Mouse (Mus musculus) stomach, postnatal 0 days (tissue): ENCODE data around the gene Slc9a9. TPM values are rescaled to one million over a fixed set of nuclear protein-coding genes. Genes with fewer than 3 reads are reported as not detected.

ENCODE experiments used
- ATAC-seq: fragments of 200-750 bp; cut with Nextera tagmentation; 2 replicates; pipeline ENCODE4 v1.8.0; 2017; ENCODE audit not compliant: low FRiP score, low TSS enrichment
- DNase-seq: peaks from one replicate; pipeline ENCODE4 v3.0.0-alpha.2; 2016; ENCODE audit warnings: low spot score
- H3K27ac ChIP-seq: fragments of 300-500 bp; sonication (generic); replicated peaks from 2 replicates; pipeline ENCODE4 v1.5.1; 2014; ENCODE audit warnings: mild to moderate bottlenecking, control low read depth
- H3K27me3 ChIP-seq: fragments of 300-500 bp; sonication (generic); 2 replicates; pipeline ENCODE4 v1.6.1; 2014; ENCODE audit warnings: low read length; ENCODE audit not compliant: control insufficient read depth, insufficient read depth
- H3K36me3 ChIP-seq: fragments of 300-500 bp; sonication (generic); 2 replicates; pipeline ENCODE4 v1.6.1; 2014; ENCODE audit warnings: low read length, mixed read lengths; ENCODE audit not compliant: control insufficient read depth, insufficient read depth
- H3K4me1 ChIP-seq: fragments of 300-500 bp; sonication (generic); replicated peaks from 2 replicates; pipeline ENCODE4 v1.6.1; 2014; ENCODE audit warnings: antibody characterized with exemption; ENCODE audit not compliant: control insufficient read depth, insufficient read depth
- H3K4me2 ChIP-seq: fragments of 300-500 bp; sonication (generic); replicated peaks from 2 replicates; pipeline ENCODE4 v1.6.1; 2014; ENCODE audit warnings: low read depth, mild to moderate bottlenecking, control low read depth, moderate library complexity
- H3K4me3 ChIP-seq: fragments of 300-500 bp; sonication (generic); 2 replicates; pipeline ENCODE4 v1.5.1; 2014; ENCODE audit warnings: low read depth, low read length, control low read depth
- H3K9ac ChIP-seq: fragments of 300-500 bp; sonication (generic); 2 replicates; pipeline ENCODE4 v1.6.1; 2014; ENCODE audit warnings: mild to moderate bottlenecking, low read length, control low read depth, mixed read lengths
- H3K9me3 ChIP-seq: fragments of 300-500 bp; sonication (generic); 2 replicates; pipeline ENCODE4 v1.6.1; 2016; ENCODE audit warnings: low read length; ENCODE audit not compliant: control insufficient read depth
- CTCF ChIP-seq: IDR thresholded peaks from 2 replicates; pipeline ENCODE4 v1.5.1; 2016; ENCODE audit warnings: antibody characterized with exemption, low read depth, mild to moderate bottlenecking, moderate library complexity
- EP300 ChIP-seq: optimal IDR thresholded peaks from 2 replicates; pipeline ENCODE3; 2016; ENCODE audit warnings: antibody characterized with exemption
- WGBS: fragments of 180-500 bp; shearing (Covaris S2); extraction: QIAGEN DNeasy Blood & Tissue Kit; methylation state at CpG from one replicate; pipeline ENCODE4 v1.1.7; 2014; 5-methylcytosine and 5-hydroxymethylcytosine counted together
- polyA plus RNA-seq: library from polyadenylated mRNA; unstranded; fragments of >200 nt; fragmentation: Nextera tagmentation; extraction: Ambion mirVana; gene quantifications from 2 replicates; pipeline ENCODE4 v1.2.1, GENCODE M21; 2015

Gene Slc9a9
- polyA plus RNA-seq, 1 experiment from 2014 or later: 3.4 TPM

DNA sequence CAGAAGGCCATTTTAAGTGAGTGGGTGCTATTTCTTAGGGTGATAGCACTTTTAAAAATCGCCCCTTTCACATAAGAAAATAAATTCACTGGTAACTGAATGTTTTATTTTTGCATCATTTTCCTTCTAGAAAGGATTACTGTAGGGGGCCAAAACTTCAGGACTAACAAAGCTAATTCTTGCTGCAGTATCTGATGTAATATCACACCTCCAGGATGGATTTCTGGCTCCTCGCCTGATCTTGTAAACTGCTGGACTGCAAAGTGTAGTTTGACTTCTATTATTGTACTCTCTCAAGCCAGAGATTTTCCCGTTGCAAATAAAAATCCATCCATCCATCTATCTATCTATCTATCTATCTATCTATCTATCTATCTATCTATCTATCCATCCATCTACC, 174.5 kb downstream of the Slc9a9 start:
- Histone ChIP-seq H3K27me3 (no peaks in the 10 kb centered on the region), H3K27ac (no peak overlapping the region), H3K4me2 (no peak overlapping the region), H3K36me3 (no peaks in the 10 kb centered on the region), H3K9me3 (no peaks in the 10 kb centered on the region), H3K4me3 (no peak overlapping the region), H3K9ac (no peak overlapping the region), H3K4me1 (no peaks in the 10 kb centered on the region)
- TF ChIP-seq EP300 (no peak), CTCF (no peak)
- 82% methylated on average over 3 of the region's 3 CpGs for WGBS
- no peak for DNase-seq
- no peak for ATAC-seq

DNA sequence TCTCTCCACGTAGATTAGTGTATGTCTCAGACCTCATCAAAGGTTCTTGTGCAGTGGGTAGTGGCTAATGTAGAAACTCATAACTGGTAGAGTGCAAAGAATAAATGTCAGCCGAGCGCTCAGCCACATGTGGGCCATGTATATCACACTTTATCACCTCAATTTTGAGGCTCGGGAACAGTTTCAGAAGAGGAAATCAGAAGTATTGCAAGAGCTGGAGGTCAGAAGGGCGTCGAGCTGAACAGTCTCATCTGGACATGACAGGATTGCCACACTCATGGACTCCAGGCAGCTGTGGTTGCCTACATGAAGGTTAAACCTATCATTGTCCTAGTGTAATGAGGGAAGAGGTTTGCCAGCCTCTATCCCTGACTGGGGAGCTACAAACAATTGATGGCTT, 177.9 kb downstream of the Slc9a9 start:
- TF ChIP-seq CTCF: no peak
- TF ChIP-seq EP300: no peak
- H3K9me3 ChIP-seq: no peaks in the 10 kb centered on the region
- DNase-seq (no peak), ATAC-seq (no peak)
- no peak overlapping the region for H3K4me3 ChIP-seq
- no peak overlapping the region for H3K9ac ChIP-seq
- H3K27ac ChIP-seq: no peak overlapping the region
- H3K27me3 ChIP-seq: no peaks in the 10 kb centered on the region
- 89% methylated on average over 6 of the region's 6 CpGs for WGBS
- no peak overlapping the region for H3K4me2 ChIP-seq
- H3K4me1 ChIP-seq: no peaks in the 10 kb centered on the region
- no peaks in the 10 kb centered on the region for H3K36me3 ChIP-seq

DNA sequence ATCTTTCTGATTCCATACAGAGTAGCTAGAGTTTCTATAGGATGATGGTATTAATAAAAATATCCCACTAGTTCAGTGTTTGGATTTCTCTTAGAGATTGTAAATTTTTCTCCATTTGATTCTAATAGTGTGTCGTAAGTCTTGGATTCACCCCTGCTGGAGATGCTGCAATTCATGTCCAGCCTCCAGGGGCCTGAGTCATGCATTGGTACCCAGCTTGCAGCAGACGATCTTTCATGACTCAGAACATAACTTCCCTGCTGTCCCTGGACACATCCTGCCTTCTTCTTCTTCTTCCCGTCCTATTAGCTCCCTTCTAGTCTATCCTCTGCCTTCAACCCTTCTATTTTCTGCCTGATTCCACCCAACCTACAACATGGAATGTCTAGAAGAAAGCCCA, 181.8 kb downstream of the Slc9a9 start:
- no peak overlapping the region for H3K4me3 ChIP-seq
- ATAC-seq: no peak
- WGBS: 63% methylated on average over 3 of the region's 3 CpGs

DNA sequence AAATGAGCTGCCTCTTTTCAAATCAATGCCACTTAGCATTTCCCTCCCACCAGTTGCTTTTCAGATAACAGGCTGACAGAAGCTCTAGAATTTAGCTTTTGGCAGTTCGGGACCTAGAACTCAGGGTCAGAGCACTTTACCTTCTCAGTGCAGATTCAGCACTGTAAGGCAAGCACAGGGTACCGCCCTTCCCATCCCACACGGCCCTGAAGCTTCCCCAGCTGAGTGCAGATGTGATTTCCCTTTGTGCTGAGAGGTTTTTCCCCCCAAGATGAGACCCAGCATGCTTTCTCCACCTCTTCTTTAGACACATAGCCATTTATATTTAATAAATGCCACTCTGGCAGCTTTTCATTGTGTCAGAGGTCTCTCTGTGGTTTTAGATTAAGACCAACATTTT, 186.4 kb downstream of the Slc9a9 start:
- no peak for DNase-seq
- Histone ChIP-seq H3K4me2 (no peak overlapping the region), H3K27ac (no peak overlapping the region), H3K4me1 (no peaks in the 10 kb centered on the region), H3K4me3 (no peak overlapping the region), H3K9me3 (no peaks in the 10 kb centered on the region), H3K9ac (no peak overlapping the region), H3K27me3 (no peaks in the 10 kb centered on the region), H3K36me3 (no peaks in the 10 kb centered on the region)
- WGBS: 54% methylated on average over 3 of the region's 3 CpGs
- TF ChIP-seq EP300 (no peak), CTCF (no peak)
- ATAC-seq: no peak

More for the DNA sequence above, 181.8 kb downstream of the Slc9a9 start:
- DNase-seq: no peak
- Histone ChIP-seq H3K4me1 (no peaks in the 10 kb centered on the region), H3K4me2 (no peak overlapping the region), H3K9ac (no peak overlapping the region), H3K27ac (no peak overlapping the region), H3K27me3 (no peaks in the 10 kb centered on the region), H3K36me3 (no peaks in the 10 kb centered on the region), H3K9me3 (no peaks in the 10 kb centered on the region)
- TF ChIP-seq CTCF (no peak), EP300 (no peak)

DNA sequence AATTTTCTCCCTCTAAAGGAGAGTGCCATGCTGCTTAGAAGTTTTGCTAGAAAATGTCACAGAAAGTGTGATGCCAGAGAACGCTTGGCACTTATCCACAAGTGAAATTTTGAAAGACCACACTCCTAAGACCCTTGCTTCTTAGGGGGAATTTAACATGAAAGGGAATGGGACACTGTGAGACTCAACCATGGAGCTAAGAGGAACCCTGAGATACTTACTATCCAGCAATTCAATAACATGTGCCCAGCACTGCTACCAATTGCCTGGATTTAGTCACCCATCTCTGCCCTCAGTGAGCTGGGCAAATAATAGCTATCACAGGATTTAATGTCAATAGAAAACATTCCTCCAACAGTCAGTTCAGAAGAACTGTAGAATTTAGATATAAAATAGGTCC, 198.8 kb downstream of the Slc9a9 start:
- no peaks in the 10 kb centered on the region for H3K36me3 ChIP-seq
- H3K9me3 ChIP-seq: no peaks in the 10 kb centered on the region
- no peaks in the 10 kb centered on the region for H3K27me3 ChIP-seq
- 55% methylated on average over 1 of the region's 1 CpGs for WGBS
- no peaks in the 10 kb centered on the region for H3K4me1 ChIP-seq
- no peak overlapping the region for H3K27ac ChIP-seq
- no peak overlapping the region for H3K9ac ChIP-seq
- ATAC-seq: no peak
- no peak for DNase-seq
- no peak overlapping the region for H3K4me2 ChIP-seq
- no peak overlapping the region for H3K4me3 ChIP-seq
- TF ChIP-seq EP300: no peak
- TF ChIP-seq CTCF: no peak

DNA sequence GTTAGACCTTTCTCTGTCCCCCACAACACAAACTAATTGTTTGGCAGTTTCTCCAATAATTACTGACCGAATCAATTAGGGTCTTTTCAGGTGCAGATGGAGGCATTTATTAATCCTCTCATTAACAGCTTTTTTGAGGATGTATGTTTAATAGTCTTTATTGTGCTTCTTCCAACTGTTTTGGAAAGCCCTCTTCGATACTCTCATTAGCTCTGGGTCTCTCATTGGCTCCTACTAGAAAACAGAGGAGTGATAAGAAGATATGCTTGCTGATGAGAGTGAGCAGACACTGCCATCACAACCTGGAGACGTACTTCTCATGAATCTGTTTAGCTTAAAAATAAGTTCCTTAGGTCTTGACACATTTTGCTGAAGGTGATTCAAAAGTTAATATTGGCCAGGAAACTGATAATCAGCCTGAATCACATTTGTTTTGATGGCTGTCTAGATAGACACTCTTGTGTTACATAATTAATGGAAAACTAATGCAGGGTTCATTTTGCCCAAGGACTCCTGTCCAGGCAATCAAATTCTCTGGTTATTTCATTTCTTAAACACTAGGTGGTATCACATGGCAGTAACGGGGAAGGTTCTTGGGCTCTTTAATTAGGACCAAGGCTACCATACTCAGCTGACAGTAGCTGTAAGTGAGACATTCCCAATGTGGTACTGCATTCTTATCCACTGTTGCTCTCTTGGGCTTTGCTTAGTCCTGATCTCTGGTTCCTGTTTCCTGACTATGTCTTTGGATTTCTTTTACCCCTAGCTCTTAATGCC, 199.5 kb downstream of the Slc9a9 start:
- Histone ChIP-seq H3K4me1 (no peaks in the 10 kb centered on the region), H3K4me3 (no peak overlapping the region), H3K4me2 (no peak overlapping the region), H3K36me3 (no peaks in the 10 kb centered on the region), H3K9ac (no peak overlapping the region), H3K27me3 (no peaks in the 10 kb centered on the region), H3K27ac (no peak overlapping the region), H3K9me3 (no peaks in the 10 kb centered on the region)
- ATAC-seq: no peak
- no peak for DNase-seq
- 68% methylated on average over 4 of the region's 4 CpGs for WGBS
- TF ChIP-seq EP300 (no peak), CTCF (peak; percentile 36)
